Mouse (Mus musculus): ENCODE measurements at regions not wholly inside any gene's neighbourhood (a gene's known extent, or its start where the extent isn't known, plus 50 kb on each side); places are given as distances from the start of the nearest gene placed in this dataset.

DNA sequence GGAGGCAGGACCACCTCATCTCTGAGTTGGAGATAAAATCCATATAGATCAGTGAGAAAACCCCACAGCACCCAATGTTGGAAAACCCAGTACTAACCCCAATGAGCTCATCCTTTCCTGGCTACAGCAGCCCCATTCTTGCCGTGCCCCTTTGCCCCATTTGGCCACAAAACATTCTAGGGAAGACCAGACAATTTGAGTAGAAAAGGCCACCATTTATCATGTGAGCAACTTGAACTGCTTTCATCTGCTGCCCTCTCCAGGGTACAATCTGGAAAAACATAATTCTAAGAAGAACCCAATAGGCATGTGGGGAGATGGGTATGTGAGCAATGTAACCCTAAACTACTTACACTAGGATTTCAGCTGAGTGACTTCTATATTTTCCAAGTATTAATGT, 274.7 kb downstream of the Tex13c3 start:
- no peak overlapping the region for H3K27ac ChIP-seq (ENCODE audit: low read length)
- no peak overlapping the region for H3K9ac ChIP-seq (ENCODE audit: low read length)
- H3K4me1 ChIP-seq (ENCODE audit: control insufficient read depth, insufficient read depth, low read length) = no peaks in the 10 kb centered on the region
- no peak overlapping the region for H3K4me3 ChIP-seq (ENCODE audit: low read length)
- ATAC-seq (replicated peaks; ENCODE audit: extremely low read depth, insufficient read depth, low FRiP score) = no peak
- no peaks in the 10 kb centered on the region for H3K36me3 ChIP-seq (ENCODE audit: control insufficient read depth, insufficient read depth)
- WGBS = 48% methylated on average over 1 of the region's 1 CpGs
- no peaks in the 10 kb centered on the region for H3K9me3 ChIP-seq (replicated peaks; ENCODE audit: control insufficient read depth, low read length)
- no peak overlapping the region for H3K4me2 ChIP-seq (ENCODE audit: low read depth, low read length)
- no peaks in the 10 kb centered on the region for H3K27me3 ChIP-seq (ENCODE audit: control insufficient read depth, insufficient read depth, low read length)

- Histone ChIP-seq H3K9me3 (replicated peaks; ENCODE audit: control insufficient read depth, low read length) (no peaks in the 10 kb centered on the region), H3K4me3 (ENCODE audit: low read length) (no peak overlapping the region), H3K27me3 (ENCODE audit: control insufficient read depth, insufficient read depth, low read length) (no peaks in the 10 kb centered on the region), H3K9ac (ENCODE audit: low read length) (no peak overlapping the region), H3K4me2 (ENCODE audit: low read depth, low read length) (no peak overlapping the region), H3K36me3 (ENCODE audit: control insufficient read depth, insufficient read depth) (no peaks in the 10 kb centered on the region), H3K4me1 (ENCODE audit: control insufficient read depth, insufficient read depth, low read length) (no peaks in the 10 kb centered on the region), H3K27ac (ENCODE audit: low read length) (no peak overlapping the region)
- ATAC-seq (replicated peaks; ENCODE audit: extremely low read depth, insufficient read depth, low FRiP score) = no peak
- 75% methylated on average over 1 of the region's 1 CpGs for WGBS
Measured at GRCm38 (mm10) chrX:19202542-19202941, 278.6 kb downstream of the Tex13c3 start.

GRCm38 (mm10) chrX:19201383-19201782, 279.7 kb downstream of the Tex13c3 start:
- no peak overlapping the region for H3K9ac ChIP-seq (ENCODE audit: low read length)
- no peaks in the 10 kb centered on the region for H3K4me1 ChIP-seq (ENCODE audit: control insufficient read depth, insufficient read depth, low read length)
- 77% methylated on average over 1 of the region's 1 CpGs for WGBS
- H3K4me2 ChIP-seq (ENCODE audit: low read depth, low read length) = no peak overlapping the region
- H3K4me3 ChIP-seq (ENCODE audit: low read length) = no peak overlapping the region
- H3K27ac ChIP-seq (ENCODE audit: low read length) = no peak overlapping the region
- H3K27me3 ChIP-seq (ENCODE audit: control insufficient read depth, insufficient read depth, low read length) = no peaks in the 10 kb centered on the region
- H3K9me3 ChIP-seq (replicated peaks; ENCODE audit: control insufficient read depth, low read length) = no peaks in the 10 kb centered on the region
- no peak for ATAC-seq (replicated peaks; ENCODE audit: extremely low read depth, insufficient read depth, low FRiP score)
- H3K36me3 ChIP-seq (ENCODE audit: control insufficient read depth, insufficient read depth) = no peaks in the 10 kb centered on the region

DNA sequence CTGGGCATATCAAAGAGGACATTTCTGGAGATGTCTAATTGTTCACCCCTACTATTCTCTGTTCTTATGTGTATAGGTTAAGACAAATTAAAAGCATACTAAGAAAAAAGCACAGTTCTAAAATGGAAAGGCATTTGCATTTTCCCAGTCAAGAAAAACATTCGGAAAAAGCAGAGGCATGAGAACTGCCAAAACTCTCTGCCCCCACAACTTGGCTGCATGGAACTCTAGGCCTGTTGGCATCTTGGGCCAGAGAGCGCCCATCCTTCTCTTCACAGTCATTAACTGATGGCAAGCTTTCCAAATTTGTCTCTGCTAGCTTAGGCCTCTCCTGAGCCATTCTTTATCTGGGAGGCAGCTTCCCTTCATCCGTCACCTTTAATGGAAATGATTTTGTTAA, 281.6 kb downstream of the Tex13c3 start:
- Histone ChIP-seq H3K36me3 (ENCODE audit: control insufficient read depth, insufficient read depth) (no peaks in the 10 kb centered on the region), H3K4me3 (ENCODE audit: low read length) (no peak overlapping the region), H3K27ac (ENCODE audit: low read length) (no peak overlapping the region), H3K4me1 (ENCODE audit: control insufficient read depth, insufficient read depth, low read length) (no peaks in the 10 kb centered on the region), H3K4me2 (ENCODE audit: low read depth, low read length) (no peak overlapping the region), H3K9ac (ENCODE audit: low read length) (no peak overlapping the region), H3K9me3 (replicated peaks; ENCODE audit: control insufficient read depth, low read length) (no peaks in the 10 kb centered on the region), H3K27me3 (ENCODE audit: control insufficient read depth, insufficient read depth, low read length) (no peaks in the 10 kb centered on the region)
- 85% methylated on average over 3 of the region's 3 CpGs for WGBS
- no peak for ATAC-seq (replicated peaks; ENCODE audit: extremely low read depth, insufficient read depth, low FRiP score)

- no peak overlapping the region for H3K4me2 ChIP-seq (ENCODE audit: low read depth, low read length)
- H3K27ac ChIP-seq (ENCODE audit: low read length) = no peak overlapping the region
- no peaks in the 10 kb centered on the region for H3K36me3 ChIP-seq (ENCODE audit: control insufficient read depth, insufficient read depth)
- no peak overlapping the region for H3K4me3 ChIP-seq (ENCODE audit: low read length)
- no peaks in the 10 kb centered on the region for H3K9me3 ChIP-seq (replicated peaks; ENCODE audit: control insufficient read depth, low read length)
- WGBS = 46% methylated on average over 2 of the region's 2 CpGs
- H3K4me1 ChIP-seq (ENCODE audit: control insufficient read depth, insufficient read depth, low read length) = no peaks in the 10 kb centered on the region
- ATAC-seq (replicated peaks; ENCODE audit: extremely low read depth, insufficient read depth, low FRiP score) = no peak
- H3K27me3 ChIP-seq (ENCODE audit: control insufficient read depth, insufficient read depth, low read length) = no peaks in the 10 kb centered on the region
- H3K9ac ChIP-seq (ENCODE audit: low read length) = no peak overlapping the region
Measured at GRCm38 (mm10) chrX:19168983-19169382, 312.1 kb downstream of the Tex13c3 start.

GRCm38 (mm10) chrX:19168546-19168945, 312.6 kb downstream of the Tex13c3 start:
- Histone ChIP-seq H3K36me3 (ENCODE audit: control insufficient read depth, insufficient read depth) (no peaks in the 10 kb centered on the region), H3K27ac (ENCODE audit: low read length) (no peak overlapping the region), H3K27me3 (ENCODE audit: control insufficient read depth, insufficient read depth, low read length) (no peaks in the 10 kb centered on the region), H3K4me3 (ENCODE audit: low read length) (no peak overlapping the region), H3K9ac (ENCODE audit: low read length) (no peak overlapping the region), H3K9me3 (replicated peaks; ENCODE audit: control insufficient read depth, low read length) (no peaks in the 10 kb centered on the region), H3K4me2 (ENCODE audit: low read depth, low read length) (no peak overlapping the region), H3K4me1 (ENCODE audit: control insufficient read depth, insufficient read depth, low read length) (no peaks in the 10 kb centered on the region)
- 48% methylated on average over 5 of the region's 5 CpGs for WGBS
- ATAC-seq (replicated peaks; ENCODE audit: extremely low read depth, insufficient read depth, low FRiP score) = no peak

GRCm38 (mm10) chrX:19168111-19168510, 313.0 kb downstream of the Tex13c3 start:
- Histone ChIP-seq H3K4me1 (ENCODE audit: control insufficient read depth, insufficient read depth, low read length) (no peaks in the 10 kb centered on the region), H3K36me3 (ENCODE audit: control insufficient read depth, insufficient read depth) (no peaks in the 10 kb centered on the region), H3K9ac (ENCODE audit: low read length) (no peak overlapping the region), H3K27ac (ENCODE audit: low read length) (no peak overlapping the region), H3K9me3 (replicated peaks; ENCODE audit: control insufficient read depth, low read length) (no peaks in the 10 kb centered on the region), H3K4me3 (ENCODE audit: low read length) (no peak overlapping the region), H3K27me3 (ENCODE audit: control insufficient read depth, insufficient read depth, low read length) (no peaks in the 10 kb centered on the region), H3K4me2 (ENCODE audit: low read depth, low read length) (no peak overlapping the region)
- 57% methylated on average over 1 of the region's 1 CpGs for WGBS
- no peak for ATAC-seq (replicated peaks; ENCODE audit: extremely low read depth, insufficient read depth, low FRiP score)

- Histone ChIP-seq H3K4me1 (ENCODE audit: control insufficient read depth, insufficient read depth, low read length) (no peaks in the 10 kb centered on the region), H3K27me3 (ENCODE audit: control insufficient read depth, insufficient read depth, low read length) (no peaks in the 10 kb centered on the region), H3K9me3 (replicated peaks; ENCODE audit: control insufficient read depth, low read length) (no peaks in the 10 kb centered on the region), H3K9ac (ENCODE audit: low read length) (no peak overlapping the region), H3K4me3 (ENCODE audit: low read length) (peak overlapping the region; percentile 39), H3K27ac (ENCODE audit: low read length) (no peak overlapping the region), H3K4me2 (ENCODE audit: low read depth, low read length) (peak overlapping the region; percentile 55), H3K36me3 (ENCODE audit: control insufficient read depth, insufficient read depth) (no peaks in the 10 kb centered on the region)
- no peak for ATAC-seq (replicated peaks; ENCODE audit: extremely low read depth, insufficient read depth, low FRiP score)
- 42% methylated on average over 12 of the region's 12 CpGs for WGBS
Measured at GRCm38 (mm10) chrX:19167121-19167853, 313.8 kb downstream of the Tex13c3 start.

DNA sequence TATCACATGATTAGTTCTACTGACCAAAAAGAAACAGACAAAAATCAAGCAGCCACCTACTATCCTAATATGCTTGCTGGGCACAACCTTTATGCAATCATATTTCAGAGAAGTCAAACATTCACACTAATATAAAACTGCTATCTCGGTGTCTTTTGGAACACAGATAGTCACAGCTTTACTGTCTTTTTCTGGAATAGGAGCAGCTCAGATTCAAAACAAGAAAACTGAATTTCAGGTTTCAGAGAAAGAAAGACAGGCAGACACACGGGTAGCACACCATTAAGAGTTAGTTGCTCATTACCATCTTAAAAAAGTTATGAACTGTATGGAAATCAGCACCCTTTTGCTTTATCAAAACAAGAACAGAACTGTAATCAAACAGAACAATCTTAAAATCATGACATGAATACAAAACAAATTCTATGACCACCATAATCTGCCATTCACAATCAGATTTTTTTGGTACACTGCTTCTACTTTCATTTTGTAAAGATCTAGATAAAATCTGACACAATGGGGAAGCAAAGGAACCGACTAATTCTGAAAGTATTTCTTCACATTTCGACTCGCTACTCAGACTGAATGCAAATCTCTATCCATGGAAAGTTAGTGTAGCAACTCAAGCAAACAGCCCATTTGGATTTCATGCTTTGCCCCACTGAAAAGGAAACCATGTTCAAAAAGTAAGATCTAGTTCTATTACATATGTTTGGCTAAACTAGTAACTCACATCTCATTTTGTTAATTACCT, 315.1 kb downstream of the Tex13c3 start:
- no peaks in the 10 kb centered on the region for H3K27me3 ChIP-seq (ENCODE audit: control insufficient read depth, insufficient read depth, low read length)
- H3K4me2 ChIP-seq (ENCODE audit: low read depth, low read length) = peak overlapping the region; percentile 55
- no peak overlapping the region for H3K27ac ChIP-seq (ENCODE audit: low read length)
- H3K9me3 ChIP-seq (replicated peaks; ENCODE audit: control insufficient read depth, low read length) = no peaks in the 10 kb centered on the region
- H3K4me1 ChIP-seq (ENCODE audit: control insufficient read depth, insufficient read depth, low read length) = no peaks in the 10 kb centered on the region
- H3K9ac ChIP-seq (ENCODE audit: low read length) = no peak overlapping the region
- H3K4me3 ChIP-seq (ENCODE audit: low read length) = peak overlapping the region; percentile 39
- ATAC-seq (replicated peaks; ENCODE audit: extremely low read depth, insufficient read depth, low FRiP score) = no peak
- no peaks in the 10 kb centered on the region for H3K36me3 ChIP-seq (ENCODE audit: control insufficient read depth, insufficient read depth)
- 54% methylated on average over 5 of the region's 5 CpGs for WGBS

All from heart, embryonic 16.5 days (tissue).